Mouse (Mus musculus) hindbrain, embryonic 14.5 days (tissue): ENCODE measurements around the gene Samd5. TPM values are rescaled to one million over a fixed set of nuclear protein-coding genes. Genes with fewer than 3 reads are reported as not detected.

Experiments
- ATAC-seq: fragments of 200-750 bp; cut with Nextera tagmentation; 2 replicates; pipeline ENCODE4 v1.8.0; 2017; ENCODE audit warnings: moderate number of reproducible peaks, mild to moderate bottlenecking, moderate TSS enrichment, moderate library complexity; ENCODE audit not compliant: low FRiP score
- DNase-seq: peaks from one replicate; pipeline ENCODE4 v3.0.0-alpha.2; 2015; ENCODE audit warnings: low spot score
- H3K27ac ChIP-seq: fragments of 300-500 bp; sonication (generic); 2 replicates; pipeline ENCODE4 v1.5.1; 2014; ENCODE audit warnings: mild to moderate bottlenecking, moderate library complexity
- H3K27me3 ChIP-seq: fragments of 300-500 bp; sonication (generic); 2 replicates; pipeline ENCODE4 v1.6.1; 2014; ENCODE audit warnings: mild to moderate bottlenecking, low read length, mixed read lengths; ENCODE audit not compliant: control insufficient read depth, insufficient read depth
- H3K36me3 ChIP-seq: fragments of 300-500 bp; sonication (generic); replicated peaks from 2 replicates; pipeline ENCODE4 v1.6.1; 2014; ENCODE audit not compliant: control insufficient read depth, insufficient read depth
- H3K4me1 ChIP-seq: fragments of 300-500 bp; sonication (generic); replicated peaks from 2 replicates; pipeline ENCODE4 v1.6.1; 2014; ENCODE audit warnings: antibody characterized with exemption, low read length, mixed read lengths; ENCODE audit not compliant: control insufficient read depth, insufficient read depth
- H3K4me2 ChIP-seq: fragments of 300-500 bp; sonication (generic); replicated peaks from 2 replicates; pipeline ENCODE4 v1.6.1; 2014; ENCODE audit warnings: mild to moderate bottlenecking, moderate library complexity
- H3K4me3 ChIP-seq: fragments of 300-500 bp; sonication (generic); replicated peaks from 2 replicates; pipeline ENCODE4 v1.5.1; 2014; ENCODE audit warnings: mild to moderate bottlenecking, low read length
- H3K9ac ChIP-seq: fragments of 300-500 bp; sonication (generic); 2 replicates; pipeline ENCODE4 v1.6.1; 2014
- H3K9me3 ChIP-seq: fragments of 300-500 bp; sonication (generic); 2 replicates; pipeline ENCODE4 v1.6.1; 2016; ENCODE audit warnings: low read length; ENCODE audit not compliant: control insufficient read depth
- WGBS: fragments of 180-500 bp; shearing (Covaris S2); extraction: QIAGEN DNeasy Blood & Tissue Kit; methylation state at CpG from one replicate; pipeline ENCODE4 v1.1.7; 2014; 5-methylcytosine and 5-hydroxymethylcytosine counted together
- polyA plus RNA-seq: library from polyadenylated mRNA; unstranded; fragments of >200 nt; fragmentation: Nextera tagmentation; extraction: Ambion mirVana; gene quantifications from 2 replicates; pipeline ENCODE4 v1.2.1, GENCODE M21; 2014

The Samd5 gene
- polyA plus RNA-seq, 1 experiment from 2014 or later = 6.6 TPM

GRCm38 (mm10) chr10:9693990-9694699, 19.1 kb upstream of the Samd5 start:
- H3K4me1 ChIP-seq = no peaks in the 10 kb centered on the region
- WGBS = 53% methylated on average over 16 of the region's 16 CpGs
- no peak overlapping the region for H3K9ac ChIP-seq
- ATAC-seq (no peak; the same call in 1 of the 2 replicates), DNase-seq (no peak)
- no peaks in the 10 kb centered on the region for H3K27me3 ChIP-seq
- no peak overlapping the region for H3K4me3 ChIP-seq
- H3K27ac ChIP-seq = 0 out of 2 replicates have a peak overlapping the region, but pooled peaks have one; percentile 26
- H3K4me2 ChIP-seq = no peak overlapping the region
- no peaks in the 10 kb centered on the region for H3K36me3 ChIP-seq
- no peaks in the 10 kb centered on the region for H3K9me3 ChIP-seq

- no peaks in the 10 kb centered on the region for H3K36me3 ChIP-seq
- 0 out of 2 replicates have a peak, but pooled peaks cover 3% of the 10 kb centered on the region for H3K4me1 ChIP-seq
- ATAC-seq = no peak
- H3K4me2 ChIP-seq = no peak overlapping the region
- DNase-seq = no peak
- no peaks in the 10 kb centered on the region for H3K9me3 ChIP-seq
- H3K4me3 ChIP-seq = no peak overlapping the region
- WGBS = 91% methylated on average over 6 of the region's 6 CpGs
- H3K27me3 ChIP-seq = no peaks in the 10 kb centered on the region
- H3K27ac ChIP-seq = no peak overlapping the region
- H3K9ac ChIP-seq = no peak overlapping the region
Observed at GRCm38 (mm10) chr10:9680928-9681327, 5.9 kb upstream of the Samd5 start.

- Histone ChIP-seq H3K27ac (no peak overlapping the region), H3K4me3 (no peak overlapping the region), H3K9me3 (no peaks in the 10 kb centered on the region), H3K4me2 (no peak overlapping the region), H3K36me3 (no peaks in the 10 kb centered on the region), H3K9ac (no peak overlapping the region), H3K27me3 (no peaks in the 10 kb centered on the region), H3K4me1 (0 out of 2 replicates have a peak, but pooled peaks cover 3% of the 10 kb centered on the region)
- WGBS = 16% methylated on average over 5 of the region's 5 CpGs
- DNase-seq (no peak), ATAC-seq (no peak)
Observed at GRCm38 (mm10) chr10:9679911-9680310, 4.9 kb upstream of the Samd5 start.

GRCm38 (mm10) chr10:9678071-9678470, 3.1 kb upstream of the Samd5 start:
- ATAC-seq (no peak), DNase-seq (no peak)
- WGBS = 44% methylated on average over 5 of the region's 5 CpGs
- Histone ChIP-seq H3K27me3 (no peaks in the 10 kb centered on the region), H3K9me3 (no peaks in the 10 kb centered on the region), H3K36me3 (no peaks in the 10 kb centered on the region), H3K27ac (no peak overlapping the region), H3K9ac (no peak overlapping the region), H3K4me2 (no peak overlapping the region), H3K4me3 (no peak overlapping the region), H3K4me1 (peaks cover 9% of the 10 kb centered on the region; the same call in 1 of the 2 replicates)

GRCm38 (mm10) chr10:9676886-9677285, 1.9 kb upstream of the Samd5 start:
- no peak overlapping the region for H3K27ac ChIP-seq
- H3K4me2 ChIP-seq = peak overlapping the region; percentile 76
- H3K27me3 ChIP-seq = no peaks in the 10 kb centered on the region
- H3K4me1 ChIP-seq = peaks cover 9% of the 10 kb centered on the region; the same call in 1 of the 2 replicates
- no peak overlapping the region for H3K9ac ChIP-seq
- no peak overlapping the region for H3K4me3 ChIP-seq
- ATAC-seq (peak; percentile 56; the same call in 1 of the 2 replicates), DNase-seq (peak; percentile 93)
- WGBS = 2% methylated on average over 17 of the region's 17 CpGs
- H3K36me3 ChIP-seq = no peaks in the 10 kb centered on the region
- H3K9me3 ChIP-seq = no peaks in the 10 kb centered on the region

- H3K27ac ChIP-seq = no peak overlapping the region
Observed at GRCm38 (mm10) chr10:9676418-9676786, 1.4 kb upstream of the Samd5 start.

GRCm38 (mm10) chr10:9675550-9676417, 776 bp upstream of the Samd5 start:
- Histone ChIP-seq H3K4me1 (peaks cover 9% of the 10 kb centered on the region; the same call in 1 of the 2 replicates), H3K4me3 (peak overlapping the region; percentile 72), H3K9ac (peak overlapping the region; percentile 71), H3K27me3 (no peaks in the 10 kb centered on the region), H3K27ac (peak overlapping the region; percentile 81), H3K9me3 (no peaks in the 10 kb centered on the region), H3K4me2 (peak overlapping the region; percentile 76), H3K36me3 (no peaks in the 10 kb centered on the region)
- under 1% methylated on average over 36 of the region's 36 CpGs for WGBS
- DNase-seq (no peak), ATAC-seq (peak; percentile 51)

More at GRCm38 (mm10) chr10:9676418-9676786, 1.4 kb upstream of the Samd5 start:
- no peaks in the 10 kb centered on the region for H3K9me3 ChIP-seq
- ATAC-seq (no peak), DNase-seq (no peak)
- peaks cover 9% of the 10 kb centered on the region; the same call in 1 of the 2 replicates for H3K4me1 ChIP-seq
- H3K27me3 ChIP-seq = no peaks in the 10 kb centered on the region
- 4% methylated on average over 7 of the region's 7 CpGs for WGBS
- no peak overlapping the region for H3K9ac ChIP-seq
- H3K36me3 ChIP-seq = no peaks in the 10 kb centered on the region
- peak overlapping the region; percentile 76 for H3K4me2 ChIP-seq
- 0 out of 2 replicates have a peak overlapping the region, but pooled peaks have one; percentile 72 for H3K4me3 ChIP-seq

GRCm38 (mm10) chr10:9673276-9673675, 1.7 kb downstream of the Samd5 start:
- Histone ChIP-seq H3K27me3 (no peaks in the 10 kb centered on the region), H3K9me3 (no peaks in the 10 kb centered on the region), H3K9ac (no peak overlapping the region; the same call in 1 of the 2 replicates), H3K27ac (no peak overlapping the region), H3K4me1 (peaks cover 7% of the 10 kb centered on the region; the same call in 1 of the 2 replicates), H3K4me3 (peak overlapping the region; percentile 72), H3K36me3 (no peaks in the 10 kb centered on the region), H3K4me2 (peak overlapping the region; percentile 76)
- ATAC-seq (no peak), DNase-seq (no peak)

GRCm38 (mm10) chr10:9672751-9673150, 2.3 kb downstream of the Samd5 start:
- H3K4me3 ChIP-seq = peak overlapping the region; percentile 72
- ATAC-seq (no peak), DNase-seq (no peak)
- no peak overlapping the region for H3K27ac ChIP-seq
- H3K4me2 ChIP-seq = peak overlapping the region; percentile 76
- WGBS = 89% methylated on average over 5 of the region's 5 CpGs
- H3K27me3 ChIP-seq = no peaks in the 10 kb centered on the region
- H3K4me1 ChIP-seq = peaks cover 6% of the 10 kb centered on the region; the same call in 1 of the 2 replicates
- H3K36me3 ChIP-seq = no peaks in the 10 kb centered on the region
- H3K9ac ChIP-seq = no peak overlapping the region
- H3K9me3 ChIP-seq = no peaks in the 10 kb centered on the region
